Mouse (Mus musculus): ENCODE results near the gene Ino80e. TPM values are rescaled to one million over a fixed set of nuclear protein-coding genes. Genes with fewer than 3 reads are reported as not detected.
A peak's percentile ranks its signal among the peaks of the same experiment; 100 is the strongest.

The Ino80e gene
- polyA plus RNA-seq, 1 experiment from 2014 or later: 105 TPM

DNA sequence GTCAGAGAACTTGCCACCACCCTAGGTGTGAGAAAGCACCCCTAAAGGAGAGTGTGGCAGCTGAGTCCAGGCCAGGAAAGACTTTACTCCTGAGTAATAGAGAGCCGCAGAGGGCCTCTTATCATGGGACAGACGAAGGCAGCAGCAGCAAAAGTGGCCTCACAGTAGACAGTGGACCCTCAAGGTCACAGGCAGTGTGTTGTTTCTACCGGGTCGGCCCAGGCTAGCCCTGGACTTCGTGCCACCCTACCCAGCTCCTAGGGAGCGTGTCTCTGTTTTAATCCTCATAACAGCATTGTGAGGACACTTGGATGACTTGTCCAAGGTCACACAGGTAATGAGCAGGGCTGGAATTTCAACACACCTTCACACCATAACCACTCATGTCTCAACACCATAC lies 12.0 kb downstream of the Ino80e start:
- Histone ChIP-seq H3K27me3 (ENCODE audit: low read depth, poor library complexity, severe bottlenecking) (peaks cover 59% of the 10 kb centered on the region), H3K36me3 (peaks cover 48% of the 10 kb centered on the region), H3K9me3 (replicated peaks) (no peaks in the 10 kb centered on the region), H3K27ac (replicated peaks) (no peak overlapping the region), H3K4me1 (peaks cover 55% of the 10 kb centered on the region), H3K4me3 (no peak overlapping the region)
- WGBS: 89% methylated on average over 6 of the region's 6 CpGs
- DNase-seq (ENCODE audit: low spot score): no peak

DNA sequence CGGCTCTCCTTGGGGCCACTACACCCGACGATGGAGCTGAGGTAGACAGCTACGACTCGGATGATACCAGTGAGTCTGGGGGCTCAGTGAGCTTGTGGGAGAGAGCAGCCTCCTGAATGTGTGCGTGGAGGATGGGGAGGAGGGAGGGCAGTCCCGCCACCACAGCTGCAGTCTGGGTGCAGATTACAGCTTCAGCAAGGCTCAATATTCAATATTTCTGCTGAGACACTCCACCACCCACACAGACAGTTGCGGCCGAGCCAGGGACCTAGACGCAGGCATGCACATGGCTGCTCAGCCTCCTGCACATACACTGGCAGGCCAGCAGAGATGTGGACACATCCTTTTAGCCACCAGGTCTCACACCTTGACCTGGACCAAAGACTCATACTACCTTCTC lies 13.4 kb downstream of the Ino80e start:
- peak overlapping the region; percentile 89 for H3K27ac ChIP-seq (replicated peaks)
- peaks cover 59% of the 10 kb centered on the region for H3K27me3 ChIP-seq (ENCODE audit: low read depth, poor library complexity, severe bottlenecking)

DNA sequence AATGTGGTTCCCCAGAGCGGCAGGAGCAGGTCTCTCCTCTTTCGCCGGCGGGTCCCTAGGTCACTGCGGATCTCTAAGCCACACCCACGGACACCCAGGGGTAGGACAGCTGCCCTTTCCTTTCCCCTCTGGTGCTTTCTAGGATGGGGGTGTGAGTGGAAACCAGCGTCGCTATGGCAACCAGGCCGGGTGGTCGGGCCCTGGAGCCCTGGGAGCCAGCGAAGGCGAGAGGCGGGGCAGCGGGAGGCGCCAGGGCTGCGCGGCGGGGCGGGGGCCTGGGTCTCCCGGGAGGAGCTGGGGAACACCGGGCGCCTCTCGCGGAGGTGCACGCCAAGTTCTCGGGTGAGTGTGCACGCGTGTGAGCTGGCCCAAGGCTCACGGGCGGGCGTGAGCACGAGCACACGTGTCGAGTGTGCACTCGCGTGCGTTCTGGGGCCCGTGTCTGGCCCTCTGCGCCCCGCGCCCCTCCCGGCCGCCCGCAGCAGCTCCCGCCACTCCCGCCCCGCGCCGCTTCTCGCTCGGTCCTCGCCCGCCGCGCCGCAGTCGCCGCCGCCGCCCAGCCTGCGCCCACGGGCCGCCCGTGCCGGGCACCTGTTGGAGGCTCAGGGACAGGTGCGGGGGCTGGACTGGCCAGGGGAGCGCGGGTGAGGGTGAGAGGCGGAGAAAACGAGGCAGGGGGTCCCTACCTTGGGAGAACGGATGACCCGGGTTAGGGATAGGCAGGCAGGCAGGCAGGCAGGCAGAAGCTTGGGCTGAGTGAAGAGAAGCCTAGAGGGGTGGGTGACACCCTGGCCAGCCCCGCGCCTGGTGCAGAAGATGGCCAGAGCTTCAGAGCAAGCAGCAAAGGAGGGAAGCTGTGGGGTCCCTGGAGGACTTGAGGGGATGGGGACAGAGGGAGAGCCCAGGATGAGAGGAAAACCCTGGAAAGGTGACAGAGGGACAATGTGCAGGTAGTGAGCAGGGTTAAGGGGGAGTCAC lies 14.5 kb downstream of the Ino80e start:
- peak overlapping the region; percentile 82 for H3K4me3 ChIP-seq
- H3K36me3 ChIP-seq: peaks cover 24% of the 10 kb centered on the region
- H3K4me1 ChIP-seq: peaks cover 50% of the 10 kb centered on the region
- peak; percentile 78 for DNase-seq (ENCODE audit: low spot score)
- H3K27me3 ChIP-seq (ENCODE audit: low read depth, poor library complexity, severe bottlenecking): peaks cover 59% of the 10 kb centered on the region
- under 1% methylated on average over 73 of the region's 74 CpGs for WGBS
- H3K27ac ChIP-seq (replicated peaks): peak overlapping the region; percentile 89
- no peaks in the 10 kb centered on the region for H3K9me3 ChIP-seq (replicated peaks)

More for the DNA sequence above, 13.4 kb downstream of the Ino80e start:
- H3K9me3 ChIP-seq (replicated peaks): no peaks in the 10 kb centered on the region
- 34% methylated on average over 10 of the region's 10 CpGs for whole genome bisulfite sequencing
- no peak for DNase-seq (ENCODE audit: low spot score)
- peaks cover 57% of the 10 kb centered on the region for H3K4me1 ChIP-seq
- peak overlapping the region; percentile 82 for H3K4me3 ChIP-seq
- H3K36me3 ChIP-seq: peaks cover 35% of the 10 kb centered on the region

DNA sequence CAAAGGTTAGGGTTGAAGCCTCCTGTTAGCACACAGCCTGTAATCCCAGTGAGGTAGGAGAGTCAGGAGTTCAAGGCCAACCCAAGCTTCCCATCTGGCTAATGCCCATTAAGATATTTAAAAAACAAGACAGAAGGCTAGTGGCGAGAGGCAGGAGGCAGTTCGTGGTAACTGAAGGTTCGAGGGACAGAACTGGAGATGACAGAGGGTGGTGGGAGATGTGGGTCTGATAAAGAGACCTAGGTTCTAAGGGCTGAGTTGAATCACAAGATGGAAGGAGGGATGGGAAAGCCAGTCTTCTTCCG lies 15.1 kb downstream of the Ino80e start, which contains the start of gene Doc2a:
Gene Doc2a (plus strand): TSS at position 301 of the 305 bp plus-strand sequence.
- Histone ChIP-seq H3K36me3 (peaks cover 17% of the 10 kb centered on the region), H3K4me3 (peak within 1 kb of the TSS; percentile 82), H3K9me3 (replicated peaks) (no peaks in the 10 kb centered on the region), H3K4me1 (peaks cover 43% of the 10 kb centered on the region), H3K27me3 (ENCODE audit: low read depth, poor library complexity, severe bottlenecking) (peaks cover 57% of the 10 kb centered on the region), H3K27ac (replicated peaks) (peak within 1 kb of the TSS; percentile 89)
- DNase-seq (ENCODE audit: low spot score): no peak
- WGBS: 26% methylated on average over 4 of the region's 4 CpGs

DNA sequence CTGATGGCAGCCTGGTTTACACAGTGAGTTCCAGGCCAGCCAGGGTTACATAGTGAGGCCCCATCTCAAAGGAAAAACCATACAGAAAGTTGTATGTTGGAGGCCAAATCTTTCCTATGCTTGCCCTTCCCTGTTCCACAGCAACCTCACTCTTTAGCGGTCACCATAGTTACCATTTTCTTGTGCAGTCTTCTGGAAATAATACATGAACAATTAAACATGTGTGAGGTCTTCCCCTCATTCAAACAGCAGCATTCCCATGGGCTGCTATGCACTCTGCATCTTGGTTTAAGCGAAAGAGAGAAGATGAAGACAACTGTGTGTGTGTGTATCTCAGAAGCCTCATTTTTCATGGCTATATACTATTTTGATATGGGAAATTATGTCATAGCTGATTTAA lies 16.7 kb downstream of the Ino80e start:
- DNase-seq (ENCODE audit: low spot score): no peak
- H3K27ac ChIP-seq (replicated peaks): no peak overlapping the region
- 75% methylated on average over 2 of the region's 2 CpGs for WGBS
- peaks cover 28% of the 10 kb centered on the region for H3K4me1 ChIP-seq
- no peak overlapping the region for H3K4me3 ChIP-seq
- H3K36me3 ChIP-seq: peaks cover 2% of the 10 kb centered on the region; the same call in 1 of the 2 replicates
- peaks cover 6% of the 10 kb centered on the region; the same call in 1 of the 2 replicates for H3K9me3 ChIP-seq (replicated peaks)
- H3K27me3 ChIP-seq (ENCODE audit: low read depth, poor library complexity, severe bottlenecking): peaks cover 41% of the 10 kb centered on the region

DNA sequence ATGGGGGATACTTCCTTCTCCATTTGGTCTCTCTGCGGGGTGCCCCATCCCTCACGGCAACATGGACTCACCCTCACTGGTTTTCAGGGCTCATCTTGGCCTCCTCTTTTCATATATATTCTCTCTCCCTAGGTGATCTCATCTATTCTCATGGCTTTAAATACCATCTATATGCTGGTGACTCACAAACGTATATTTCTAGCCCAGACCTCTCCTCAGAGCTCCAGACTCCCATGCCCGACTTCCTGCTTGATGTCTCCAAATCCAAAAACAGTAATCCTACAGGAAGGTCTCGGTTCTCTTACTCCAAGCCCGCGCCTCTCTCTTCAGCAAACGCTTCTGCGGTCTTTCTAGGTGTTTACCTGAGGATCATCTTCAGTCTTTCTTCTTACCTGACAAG lies 18.9 kb downstream of the Ino80e start:
- Histone ChIP-seq H3K27ac (replicated peaks) (no peak overlapping the region), H3K9me3 (replicated peaks) (peaks cover 6% of the 10 kb centered on the region; the same call in 1 of the 2 replicates), H3K36me3 (no peaks in the 10 kb centered on the region), H3K4me1 (peaks cover 17% of the 10 kb centered on the region), H3K4me3 (no peak overlapping the region), H3K27me3 (ENCODE audit: low read depth, poor library complexity, severe bottlenecking) (peaks cover 19% of the 10 kb centered on the region)
- no peak for DNase-seq (ENCODE audit: low spot score)
- 84% methylated on average over 9 of the region's 9 CpGs for WGBS

DNA sequence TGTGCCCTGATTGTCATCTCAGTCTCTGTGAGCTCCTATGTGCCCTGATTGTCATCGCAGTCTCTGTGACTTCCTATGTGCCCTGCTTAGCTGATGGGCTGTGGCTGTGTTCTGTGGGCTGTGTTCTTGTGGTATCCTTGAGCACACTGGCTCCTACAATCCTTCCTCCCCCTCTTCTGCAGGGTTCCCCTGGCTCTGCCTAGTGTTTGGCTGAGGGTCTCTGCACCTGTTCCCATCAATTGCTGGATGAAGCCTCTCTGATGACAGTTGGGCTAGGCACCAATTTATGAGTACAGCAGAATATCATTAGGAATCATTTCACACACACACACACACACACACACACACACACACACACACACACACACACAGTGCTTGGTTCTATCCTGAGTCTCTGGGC lies 28.9 kb downstream of the Ino80e start:
- no peak for DNase-seq (ENCODE audit: low spot score)
- H3K27ac ChIP-seq (replicated peaks): no peak overlapping the region
- H3K36me3 ChIP-seq: no peaks in the 10 kb centered on the region
- H3K9me3 ChIP-seq (replicated peaks): no peaks in the 10 kb centered on the region
- peaks cover 29% of the 10 kb centered on the region for H3K27me3 ChIP-seq (ENCODE audit: low read depth, poor library complexity, severe bottlenecking)
- H3K4me3 ChIP-seq: no peak overlapping the region
- peaks cover 25% of the 10 kb centered on the region for H3K4me1 ChIP-seq
- 90% methylated on average over 1 of the region's 1 CpGs for WGBS

DNA sequence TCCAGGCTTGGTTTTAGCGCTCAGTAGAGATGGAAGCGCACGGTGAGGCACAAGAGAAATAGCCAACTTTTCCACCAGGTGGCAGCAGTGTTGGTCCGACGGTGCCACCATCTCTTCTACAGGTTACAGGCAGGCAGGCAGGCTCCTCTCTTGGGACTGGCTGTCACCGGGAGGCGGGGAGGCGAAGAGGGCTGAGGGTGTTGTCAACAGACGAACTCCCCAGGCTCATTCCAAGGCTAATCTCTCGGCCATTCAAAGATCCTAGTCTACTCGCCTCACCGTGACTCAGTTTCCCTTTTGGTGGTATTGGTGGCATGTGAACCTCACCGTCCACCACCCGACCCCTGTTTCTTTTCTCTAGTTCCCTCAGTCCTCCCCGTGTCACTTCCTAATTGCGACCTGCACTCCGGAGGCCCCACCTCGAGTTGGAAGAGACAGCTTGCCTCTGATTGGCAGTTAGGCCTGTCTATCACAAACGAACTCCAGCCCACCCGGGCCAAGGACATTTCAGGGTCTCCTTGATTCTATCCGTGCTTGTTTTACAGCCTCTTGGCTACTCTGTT lies 30.1 kb downstream of the Ino80e start:
- Histone ChIP-seq H3K36me3 (no peaks in the 10 kb centered on the region), H3K27ac (replicated peaks) (peak overlapping the region; percentile 64), H3K4me3 (peak overlapping the region; percentile 50), H3K27me3 (ENCODE audit: low read depth, poor library complexity, severe bottlenecking) (peaks cover 29% of the 10 kb centered on the region), H3K9me3 (replicated peaks) (no peaks in the 10 kb centered on the region), H3K4me1 (peaks cover 25% of the 10 kb centered on the region)
- 2% methylated on average over 21 of the region's 21 CpGs for WGBS
- DNase-seq (ENCODE audit: low spot score): peak; percentile 80

DNA sequence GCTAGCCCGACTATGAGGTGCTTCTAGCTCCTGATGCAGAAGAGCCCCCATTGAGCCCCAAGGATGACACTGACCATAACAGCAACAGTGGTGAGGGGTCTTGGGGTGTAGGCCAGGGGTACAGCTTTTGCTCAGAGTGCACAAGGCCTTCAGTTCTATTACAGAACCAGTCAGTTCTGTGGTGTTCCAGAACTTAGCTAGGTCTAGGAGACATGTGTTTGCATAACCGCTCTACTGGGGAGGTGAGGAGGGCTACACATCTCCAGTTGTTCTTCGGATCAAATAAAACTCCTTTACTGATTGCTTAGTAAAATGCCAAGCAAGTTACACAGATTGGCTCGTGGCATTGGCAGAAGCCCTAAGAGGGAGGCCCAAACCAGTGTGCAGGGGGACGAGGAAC lies 30.6 kb downstream of the Ino80e start, which contains the start of gene 4930451I11Rik:
Gene 4930451I11Rik (minus strand): TSS at position 101 of the 400 bp plus-strand sequence.
- Histone ChIP-seq H3K27ac (replicated peaks) (peak within 1 kb of the TSS; percentile 64), H3K9me3 (replicated peaks) (no peaks in the 10 kb centered on the region), H3K4me3 (peak within 1 kb of the TSS; percentile 50), H3K4me1 (peaks cover 25% of the 10 kb centered on the region), H3K27me3 (ENCODE audit: low read depth, poor library complexity, severe bottlenecking) (peaks cover 29% of the 10 kb centered on the region), H3K36me3 (no peaks in the 10 kb centered on the region)
- WGBS: 60% methylated on average over 5 of the region's 5 CpGs
- DNase-seq (ENCODE audit: low spot score): no peak

DNA sequence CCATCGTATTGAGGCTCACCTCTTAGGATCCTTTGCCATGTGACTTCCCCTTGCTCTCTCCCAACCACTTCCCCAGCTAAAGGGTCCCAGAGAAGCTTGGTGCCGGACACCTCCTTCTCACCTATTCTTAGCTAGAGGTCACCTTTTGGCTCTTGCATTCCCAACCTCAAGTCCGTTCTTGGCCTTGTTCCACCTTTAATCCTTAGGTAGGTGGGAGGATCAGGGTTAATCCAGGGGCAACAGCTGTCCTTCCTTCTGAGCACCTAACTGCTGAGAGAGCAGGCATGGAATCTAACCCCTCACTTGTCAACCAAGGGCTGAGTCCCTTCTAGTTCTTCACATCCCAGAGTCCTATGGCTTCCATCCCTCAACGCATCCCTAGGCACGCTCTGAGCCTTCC lies 36.2 kb downstream of the Ino80e start:
- H3K36me3 ChIP-seq: no peaks in the 10 kb centered on the region
- H3K4me1 ChIP-seq: peaks cover 47% of the 10 kb centered on the region
- no peak overlapping the region for H3K4me3 ChIP-seq
- H3K27me3 ChIP-seq (ENCODE audit: low read depth, poor library complexity, severe bottlenecking): peaks cover 54% of the 10 kb centered on the region
- no peaks in the 10 kb centered on the region for H3K9me3 ChIP-seq (replicated peaks)
- H3K27ac ChIP-seq (replicated peaks): no peak overlapping the region
- WGBS: 74% methylated on average over 5 of the region's 5 CpGs
- no peak for DNase-seq (ENCODE audit: low spot score)

DNA sequence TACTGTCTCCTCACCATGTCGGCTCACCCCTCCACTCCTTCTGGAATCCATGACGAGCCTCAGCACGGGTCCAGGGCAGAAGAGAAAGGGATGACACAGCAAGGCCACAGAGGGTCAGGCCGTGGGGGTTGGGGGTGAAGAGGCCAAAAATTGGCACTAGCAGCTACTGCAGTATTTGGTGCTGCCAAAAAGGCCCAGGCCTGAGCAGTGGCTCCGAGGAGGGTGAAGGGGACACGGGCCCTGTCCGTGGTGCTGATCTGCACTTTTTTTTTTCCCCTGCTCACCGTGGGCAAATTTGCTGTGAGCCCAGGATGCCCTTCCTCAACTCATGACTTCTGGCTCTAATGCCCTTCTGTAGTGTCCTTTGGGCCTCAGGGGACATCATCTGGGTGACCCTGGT lies 36.8 kb downstream of the Ino80e start:
- DNase-seq (ENCODE audit: low spot score): no peak
- Histone ChIP-seq H3K36me3 (no peaks in the 10 kb centered on the region), H3K4me1 (peaks cover 46% of the 10 kb centered on the region), H3K27me3 (ENCODE audit: low read depth, poor library complexity, severe bottlenecking) (peaks cover 48% of the 10 kb centered on the region), H3K4me3 (no peak overlapping the region), H3K27ac (replicated peaks) (no peak overlapping the region), H3K9me3 (replicated peaks) (no peaks in the 10 kb centered on the region)
- 27% methylated on average over 8 of the region's 8 CpGs for WGBS

DNA sequence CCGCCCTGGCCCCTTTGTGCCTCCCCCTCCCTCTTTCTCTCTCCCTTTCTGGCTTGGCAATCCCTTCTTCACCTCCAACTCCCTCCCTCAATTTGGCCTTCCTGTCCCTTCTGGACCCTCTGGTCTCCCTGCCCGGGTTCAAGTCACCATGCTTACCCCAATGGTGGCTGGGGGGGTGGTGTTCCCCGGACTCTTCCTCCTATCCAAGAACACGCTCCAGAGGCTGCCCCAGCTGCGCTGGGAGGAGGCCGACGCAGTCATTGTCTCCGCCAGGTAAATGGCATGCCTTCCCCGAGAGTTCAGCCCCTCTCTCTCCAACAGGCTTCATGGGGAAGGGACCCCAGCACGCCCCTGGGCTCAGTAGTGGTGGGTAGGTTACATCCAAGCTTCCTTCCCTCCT lies 38.2 kb downstream of the Ino80e start:
- DNase-seq (ENCODE audit: low spot score): no peak
- Histone ChIP-seq H3K9me3 (replicated peaks) (no peaks in the 10 kb centered on the region), H3K4me1 (peaks cover 34% of the 10 kb centered on the region), H3K36me3 (no peaks in the 10 kb centered on the region), H3K27ac (replicated peaks) (peak overlapping the region; percentile 83), H3K27me3 (ENCODE audit: low read depth, poor library complexity, severe bottlenecking) (peaks cover 38% of the 10 kb centered on the region), H3K4me3 (peak overlapping the region; percentile 63)
- 9% methylated on average over 10 of the region's 10 CpGs for WGBS

DNA sequence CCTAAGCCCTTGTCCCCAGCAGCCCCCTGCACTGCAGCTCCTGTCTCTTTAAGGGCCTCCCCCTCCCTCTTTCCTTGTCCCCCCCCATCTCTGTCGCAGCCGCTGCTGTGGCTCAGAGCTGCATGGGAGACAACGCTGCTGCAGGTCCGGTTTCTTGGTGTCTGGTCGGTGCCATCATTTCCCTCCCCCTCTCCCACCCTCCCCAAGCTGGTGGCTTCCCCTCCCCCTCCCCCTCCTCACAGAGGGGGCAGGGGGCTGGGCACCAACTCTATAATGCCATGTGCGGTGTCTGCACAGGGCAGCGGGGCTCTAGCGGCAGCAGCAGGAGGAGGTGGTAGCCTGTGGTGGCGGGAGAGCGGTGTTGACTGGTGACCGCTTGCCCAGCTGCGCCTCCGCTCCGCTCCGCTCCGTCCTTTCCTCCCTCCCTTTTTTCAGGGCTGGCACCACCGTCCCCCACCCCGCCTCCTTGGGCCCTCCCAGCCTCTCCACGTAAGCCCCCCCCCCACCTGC lies 38.9 kb downstream of the Ino80e start:
- WGBS: 2% methylated on average over 18 of the region's 19 CpGs
- no peaks in the 10 kb centered on the region for H3K36me3 ChIP-seq
- no peaks in the 10 kb centered on the region for H3K9me3 ChIP-seq (replicated peaks)
- peaks cover 38% of the 10 kb centered on the region for H3K27me3 ChIP-seq (ENCODE audit: low read depth, poor library complexity, severe bottlenecking)
- H3K27ac ChIP-seq (replicated peaks): peak overlapping the region; percentile 83
- peak overlapping the region; percentile 63 for H3K4me3 ChIP-seq
- DNase-seq (ENCODE audit: low spot score): peak; percentile 58
- H3K4me1 ChIP-seq: peaks cover 34% of the 10 kb centered on the region
